Mouse (Mus musculus): ENCODE results near the gene Wapl. TPM values are rescaled to one million over a fixed set of nuclear protein-coding genes. Genes with fewer than 3 reads are reported as not detected.

The Wapl gene
- total RNA-seq, 4 experiments from 2014 or later: 45.1 to 50.1 (median 48.2) TPM

- no peak for DNase-seq (ENCODE audit: low spot score in 2 of 2)
Measured at GRCm38 (mm10) chr14:34693970-34694369, 20.2 kb downstream of the Wapl start.

GRCm38 (mm10) chr14:34697376-34697775 is 23.6 kb downstream of the Wapl start:
- DNase-seq (ENCODE audit: low spot score in 2 of 2): no peak

GRCm38 (mm10) chr14:34710209-34710608 is 36.5 kb downstream of the Wapl start:
- no peak for DNase-seq (ENCODE audit: low spot score in 2 of 2)

DNA sequence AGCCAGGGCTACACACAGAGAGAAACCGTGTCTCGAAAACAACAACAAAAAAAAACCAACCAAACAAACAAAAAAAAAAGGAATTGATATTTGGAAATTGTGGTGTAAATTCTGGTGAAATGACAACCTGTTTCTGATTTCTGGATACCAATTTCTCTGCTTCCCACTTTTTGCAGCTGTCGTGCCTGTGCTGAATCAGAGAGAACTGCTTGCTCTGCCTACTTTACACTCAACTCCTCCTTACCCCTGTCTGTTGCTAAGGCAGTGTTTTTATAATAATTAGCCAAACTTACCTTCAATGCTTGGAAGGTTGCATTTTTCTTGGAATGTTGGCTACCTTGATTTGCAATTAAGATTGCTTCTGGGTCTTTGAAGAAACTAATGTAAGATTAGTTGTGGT is 38.3 kb downstream of the Wapl start:
- DNase-seq (ENCODE audit: low spot score in 2 of 2): no peak

GRCm38 (mm10) chr14:34712857-34713256 is 39.1 kb downstream of the Wapl start:
- no peak for DNase-seq (ENCODE audit: low spot score in 2 of 2)

DNA sequence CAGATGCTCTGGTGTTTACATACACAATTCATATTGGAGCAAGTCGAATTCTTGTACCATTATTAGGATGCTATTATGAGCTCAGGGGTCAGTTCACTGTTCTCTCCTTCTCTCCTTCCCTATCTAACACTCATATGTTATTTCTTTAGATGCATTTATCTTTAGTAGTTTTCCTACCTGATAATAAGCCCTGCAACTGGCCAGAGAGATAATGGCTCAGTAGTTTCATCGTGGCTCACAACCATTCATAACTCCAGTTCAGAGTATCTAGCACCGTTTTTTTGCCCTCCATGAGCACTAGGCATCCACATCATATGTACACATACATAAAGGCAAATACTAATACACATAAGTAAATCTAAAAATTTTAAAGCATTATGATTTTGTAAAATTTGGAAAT is 44.4 kb downstream of the Wapl start:
- no peak for DNase-seq (ENCODE audit: low spot score in 2 of 2)

DNA sequence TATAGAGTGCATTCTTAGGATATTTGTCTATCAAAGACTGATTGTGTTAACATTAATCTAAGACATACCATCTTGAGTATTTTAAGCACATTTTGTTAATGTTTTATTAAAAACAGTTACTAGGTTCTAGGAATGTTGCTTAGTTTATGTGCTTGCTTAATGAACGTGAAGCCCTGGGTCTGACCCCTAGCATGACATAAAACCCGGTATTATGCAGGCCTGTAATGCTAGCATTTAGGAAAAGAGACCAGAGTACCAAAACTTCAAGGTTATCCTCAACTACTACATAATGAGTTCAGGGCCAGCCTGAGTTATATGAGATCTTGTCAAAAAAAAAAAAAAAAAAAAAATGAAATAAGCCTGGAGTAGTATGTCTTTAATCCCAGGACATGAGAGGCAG is 54.0 kb downstream of the Wapl start:
- no peak for DNase-seq (ENCODE audit: low spot score in 2 of 2)

- no peak for DNase-seq (ENCODE audit: low spot score in 2 of 2)
Measured at GRCm38 (mm10) chr14:34735405-34735804, 61.7 kb downstream of the Wapl start.

DNA sequence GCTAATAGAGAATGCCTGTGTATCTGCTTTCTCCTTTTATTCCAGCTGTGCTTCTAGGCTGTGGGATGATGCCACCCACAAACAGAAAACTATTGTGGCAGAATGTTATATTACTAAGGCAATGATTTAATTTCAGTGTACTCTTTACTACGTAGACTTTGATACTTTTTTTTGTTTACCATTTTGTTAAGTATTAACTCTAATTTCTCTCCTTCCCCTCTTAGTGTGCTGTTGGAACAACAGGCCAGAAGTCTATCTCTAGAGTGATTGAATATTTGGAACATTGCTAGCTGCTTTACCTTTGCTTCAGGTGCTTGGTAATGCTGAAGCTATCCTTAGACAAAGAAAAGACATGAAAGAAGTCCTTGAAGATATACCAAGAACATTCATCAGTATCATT is 71.7 kb downstream of the Wapl start:
- no peak for DNase-seq (ENCODE audit: low spot score in 2 of 2)

DNA sequence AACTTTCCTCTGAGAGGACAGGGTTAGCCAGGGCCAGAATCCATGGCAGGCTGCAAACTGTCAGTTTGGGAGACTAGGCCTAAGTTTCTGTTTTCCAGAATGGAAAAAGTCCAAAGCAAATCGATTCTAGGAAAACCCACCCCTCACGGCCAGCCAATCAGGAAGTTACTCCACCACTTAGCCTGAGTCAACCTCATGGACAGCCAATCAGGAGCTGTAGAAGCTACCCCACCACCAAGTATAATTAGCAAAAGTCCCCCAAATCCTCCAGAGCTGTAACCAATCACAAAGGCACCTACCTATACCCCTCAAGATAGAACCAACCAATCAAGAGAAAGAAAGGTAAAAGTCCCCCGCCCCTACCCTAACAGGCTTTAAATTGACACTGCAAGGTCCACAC is 82.0 kb downstream of the Wapl start:
- no peak for DNase-seq (ENCODE audit: low spot score in 2 of 2)

- DNase-seq (ENCODE audit: low spot score in 2 of 2): no peak
Measured at GRCm38 (mm10) chr14:34759938-34760337, 86.2 kb downstream of the Wapl start.

- no peak for DNase-seq (ENCODE audit: low spot score in 2 of 2)
Measured at GRCm38 (mm10) chr14:34761082-34761959, 87.6 kb downstream of the Wapl start.

DNA sequence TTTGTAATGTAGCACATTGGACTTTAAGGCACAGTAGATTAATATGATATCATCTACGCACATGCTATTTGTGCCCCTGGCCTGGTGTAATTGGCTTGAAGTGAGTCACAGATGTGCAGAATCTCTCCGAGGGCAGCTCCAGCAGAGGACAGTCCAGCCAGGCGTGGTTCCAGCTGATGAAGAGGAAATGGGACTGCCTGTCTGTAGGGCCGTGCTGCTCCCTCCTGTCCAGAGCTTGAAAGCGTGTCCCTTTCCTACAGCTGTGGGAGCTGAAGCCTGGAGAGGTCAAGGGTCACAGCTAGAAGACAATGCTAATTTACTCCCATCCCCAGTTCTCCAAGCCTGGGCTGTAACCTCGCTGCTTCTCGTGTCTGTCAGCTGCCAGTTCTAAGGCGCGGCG is 89.0 kb downstream of the Wapl start:
- no peak for DNase-seq (ENCODE audit: low spot score in 2 of 2)

- DNase-seq (ENCODE audit: low spot score in 2 of 2): no peak
Measured at GRCm38 (mm10) chr14:34763771-34764539, 90.2 kb downstream of the Wapl start.

DNA sequence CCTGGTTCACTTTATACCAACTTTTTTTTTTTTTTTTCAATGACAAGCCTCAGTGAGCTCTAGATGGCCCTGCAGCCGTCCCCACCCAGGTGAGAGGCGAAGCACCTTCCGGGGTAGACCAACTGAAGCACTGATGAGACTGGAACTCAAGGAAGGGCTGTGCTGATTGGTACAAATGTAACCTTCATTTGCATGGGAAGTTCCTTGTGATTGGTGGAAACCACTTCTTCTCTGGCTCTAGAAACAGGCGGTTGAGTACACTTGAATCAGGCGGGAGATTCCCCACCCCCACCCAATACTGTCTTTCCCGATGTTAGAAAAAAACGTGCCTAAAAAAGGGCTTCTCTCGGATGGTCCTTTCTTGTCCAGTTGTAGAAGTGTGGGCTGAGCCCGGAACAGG is 91.2 kb downstream of the Wapl start:
- DNase-seq (ENCODE audit: low spot score in 2 of 2): no peak

GRCm38 (mm10) chr14:34765380-34765779 is 91.7 kb downstream of the Wapl start:
- no peak for DNase-seq (ENCODE audit: low spot score in 2 of 2)

DNA sequence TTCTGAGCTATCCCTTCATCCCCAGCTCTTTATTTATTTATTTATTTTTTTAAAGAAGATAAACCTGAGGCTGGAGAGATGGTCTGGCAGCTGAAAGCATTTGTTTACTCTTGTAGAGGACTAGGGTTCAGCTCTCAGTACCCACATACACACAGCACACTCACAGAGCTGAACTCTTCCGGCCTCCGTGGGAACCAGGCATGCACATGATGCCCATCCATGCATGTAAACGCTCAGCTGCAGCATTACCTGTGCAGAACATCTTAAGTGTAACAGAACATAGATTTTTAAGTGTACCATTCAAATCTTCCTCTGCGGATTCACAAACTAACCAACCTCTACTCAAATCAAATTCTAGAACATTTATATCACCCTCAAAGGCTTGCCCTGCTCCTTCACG is 92.5 kb downstream of the Wapl start:
- no peak for DNase-seq (ENCODE audit: low spot score in 2 of 2)

DNA sequence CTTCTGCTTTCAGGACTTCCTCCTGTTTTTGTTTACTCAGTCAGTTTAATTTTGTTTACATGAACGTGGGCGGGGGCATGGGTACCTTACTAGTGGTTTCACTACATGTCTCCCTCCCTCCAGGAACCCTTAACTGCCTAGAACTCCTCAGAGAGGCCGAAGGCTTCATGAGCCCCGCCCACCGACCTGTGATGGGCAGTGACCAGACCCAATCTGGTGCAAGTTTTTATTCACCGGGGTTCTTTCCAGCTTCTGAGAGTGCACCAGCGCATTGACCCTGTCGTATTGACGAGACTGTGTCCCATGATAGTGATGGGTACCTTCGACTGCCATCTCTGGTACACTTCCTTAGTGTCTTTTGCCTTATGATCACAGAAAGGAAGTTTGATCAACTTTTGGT is 94.6 kb downstream of the Wapl start:
- peak in 1 of 2 experiments; percentile 59 for DNase-seq (ENCODE audit: low spot score in 2 of 2)

DNA sequence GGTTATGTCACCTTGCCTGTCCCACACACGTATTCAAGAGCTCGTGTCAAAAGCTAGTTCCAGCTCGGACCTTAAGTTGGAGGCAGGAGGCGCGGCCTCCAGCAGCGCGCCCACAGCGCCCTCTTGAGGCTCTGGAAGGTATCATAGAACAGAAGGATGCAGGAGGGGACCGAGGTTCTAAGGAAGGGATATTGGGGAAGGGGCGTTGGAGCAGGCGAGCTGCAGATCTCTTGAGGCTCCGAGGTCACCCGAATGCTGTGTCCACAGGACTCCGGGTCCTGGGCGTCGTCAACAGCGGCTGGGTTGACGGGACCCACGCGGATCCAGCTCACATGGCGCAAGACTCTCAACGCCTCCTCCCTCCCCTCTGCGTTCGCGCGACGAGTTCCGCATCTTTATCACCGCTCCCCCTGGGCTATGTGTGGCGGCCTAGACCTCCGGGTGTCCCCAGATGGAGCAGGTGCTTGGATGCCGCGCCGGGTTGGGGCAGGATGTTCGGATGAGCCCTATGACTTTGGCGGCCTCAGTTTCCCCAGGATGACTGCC is 95.4 kb downstream of the Wapl start:
- DNase-seq (ENCODE audit: low spot score in 2 of 2): peak in 1 of 2 experiments; percentile 42

DNA sequence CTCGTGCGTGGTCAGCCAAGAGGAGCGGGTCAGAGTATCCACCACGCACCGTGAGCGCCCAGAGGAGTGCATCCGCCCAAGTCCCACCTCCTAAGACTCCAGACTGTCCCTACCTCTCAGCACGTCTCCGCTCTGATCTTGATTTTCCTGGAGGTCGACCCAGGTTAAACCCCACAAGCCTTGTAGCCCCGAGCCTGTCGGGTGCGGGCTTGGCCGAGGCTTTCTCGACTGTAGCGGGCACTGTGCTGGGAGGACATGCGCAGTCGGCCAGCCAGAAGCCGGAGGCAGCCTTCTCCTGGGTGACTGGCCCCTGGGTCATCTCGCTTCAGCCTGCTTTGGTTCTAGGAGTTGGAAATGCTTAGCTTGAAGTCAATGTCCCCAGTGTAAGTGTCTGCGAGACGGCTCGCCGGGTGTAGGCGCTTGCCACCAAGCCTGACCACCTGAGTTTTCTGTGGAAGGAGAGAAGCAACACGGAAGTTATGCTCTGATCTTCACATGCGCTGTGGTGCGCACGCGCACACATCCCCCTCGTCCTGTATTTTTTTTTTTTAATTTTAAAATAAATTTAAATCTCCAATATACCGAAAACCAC is 95.9 kb downstream of the Wapl start:
- peak in 1 of 2 experiments; percentile 23 for DNase-seq (ENCODE audit: low spot score in 2 of 2)

DNA sequence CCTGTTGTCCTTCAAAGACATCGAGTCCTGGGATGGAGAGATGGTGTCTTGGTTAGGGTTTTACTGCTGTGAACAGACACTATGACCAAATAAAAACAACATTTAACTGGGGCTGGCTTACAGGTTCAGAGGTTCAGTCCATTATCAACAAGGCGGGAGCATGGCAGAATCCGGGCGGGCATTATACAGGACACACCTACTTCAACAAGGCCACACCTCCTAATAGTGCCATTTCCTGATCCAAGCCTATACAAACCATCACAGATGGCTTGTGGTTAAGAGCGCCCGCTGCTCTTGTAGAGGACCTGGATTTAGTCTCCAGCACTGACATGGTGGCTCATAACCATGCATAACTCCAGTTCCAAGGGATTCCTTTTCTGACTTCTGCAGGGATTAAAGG is 96.7 kb downstream of the Wapl start:
- DNase-seq (ENCODE audit: low spot score in 2 of 2): no peak

DNA sequence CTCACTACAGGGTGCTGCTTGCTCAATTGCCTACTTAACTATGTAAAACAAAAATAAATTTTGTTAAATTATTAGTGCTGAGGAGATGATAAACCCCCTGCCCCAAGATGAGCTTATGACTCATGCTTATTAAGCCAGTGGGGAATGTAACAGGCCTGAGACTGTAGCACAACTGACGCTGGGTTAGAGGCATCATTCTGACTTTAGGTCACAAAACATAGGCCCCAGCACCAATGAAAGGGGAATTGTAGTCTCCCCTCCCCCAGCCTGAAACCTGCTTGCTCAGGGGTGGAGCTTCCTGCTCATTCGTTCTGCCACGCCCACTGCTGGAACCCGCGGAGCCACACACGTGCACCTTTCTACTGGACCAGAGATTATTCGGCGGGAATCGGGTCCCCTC is 97.9 kb downstream of the Wapl start:
- no peak for DNase-seq (ENCODE audit: low spot score in 2 of 2)

Data from left cerebral cortex, adult 8-10 months (tissue).